Mouse (Mus musculus) liver, embryonic 14.5 days (tissue): Measurements from ENCODE around the gene Srgap2.

Experiments
- CTCF ChIP-seq: IDR thresholded peaks from 2 replicates; pipeline ENCODE4 v1.5.1; 2016; ENCODE audit warnings: antibody characterized with exemption, low read depth, control low read depth
- EP300 ChIP-seq: IDR thresholded peaks from 2 replicates; pipeline ENCODE4 v1.6.1; 2016; ENCODE audit warnings: antibody characterized with exemption, low read depth

GRCm38 (mm10) chr1:131398181-131398580 is 129.0 kb downstream of the Srgap2 start:
- TF ChIP-seq CTCF = no peak
- no peak for TF ChIP-seq EP300
